Mouse (Mus musculus) limb, embryonic 12.5 days (tissue): ENCODE results near the gene Slc11a1. TPM values are rescaled to one million over a fixed set of nuclear protein-coding genes. Genes with fewer than 3 reads are reported as not detected.

ENCODE experiments used
- ATAC-seq: fragments of 200-750 bp; cut with Nextera tagmentation; 2 replicates; pipeline ENCODE4 v1.8.0; 2017; ENCODE audit warnings: low read depth, moderate TSS enrichment; ENCODE audit not compliant: insufficient number of reproducible peaks, insufficient read depth, low FRiP score, low TSS enrichment
- H3K27ac ChIP-seq: fragments of 300-500 bp; sonication (generic); 2 replicates; pipeline ENCODE4 v1.5.1; 2016; ENCODE audit warnings: mild to moderate bottlenecking, moderate library complexity
- H3K27me3 ChIP-seq: fragments of 300-500 bp; sonication (generic); 2 replicates; pipeline ENCODE4 v1.6.1; 2016; ENCODE audit warnings: mild to moderate bottlenecking, moderate library complexity
- H3K36me3 ChIP-seq: fragments of 300-500 bp; sonication (generic); 2 replicates; pipeline ENCODE4 v1.6.1; 2016; ENCODE audit warnings: mild to moderate bottlenecking, moderate library complexity
- H3K4me1 ChIP-seq: fragments of 300-500 bp; sonication (generic); replicated peaks from 2 replicates; pipeline ENCODE4 v1.6.1; 2016
- H3K4me2 ChIP-seq: fragments of 300-500 bp; sonication (generic); 2 replicates; pipeline ENCODE4 v1.6.1; 2016; ENCODE audit warnings: mild to moderate bottlenecking, moderate library complexity
- H3K4me3 ChIP-seq: fragments of 300-500 bp; sonication (generic); replicated peaks from 2 replicates; pipeline ENCODE4 v1.5.1; 2016; ENCODE audit warnings: mild to moderate bottlenecking
- H3K9ac ChIP-seq: fragments of 300-500 bp; sonication (generic); replicated peaks from 2 replicates; pipeline ENCODE4 v1.6.1; 2016; ENCODE audit warnings: mild to moderate bottlenecking, moderate library complexity
- H3K9me3 ChIP-seq: fragments of 300-500 bp; sonication (generic); 2 replicates; pipeline ENCODE4 v1.6.1; 2016; ENCODE audit warnings: mild to moderate bottlenecking, moderate library complexity
- WGBS: fragments of 180-500 bp; shearing (Covaris S2); methylation state at CpG from one replicate; pipeline ENCODE4 v1.1.7; 2016; 5-methylcytosine and 5-hydroxymethylcytosine counted together
- polyA plus RNA-seq: library from polyadenylated mRNA; unstranded; fragments of >200 nt; fragmentation: Nextera tagmentation; extraction: Ambion mirVana; gene quantifications from 2 replicates; pipeline ENCODE4 v1.2.1, GENCODE M21; 2016

The Slc11a1 gene
- polyA plus RNA-seq, 1 experiment from 2014 or later, result 0.85 TPM

GRCm38 (mm10) chr1:74389831-74390286 lies 14.9 kb downstream of the Slc11a1 start:
- Histone ChIP-seq H3K4me3 (peak overlapping the region; percentile 94), H3K9ac (peak overlapping the region; percentile 48), H3K4me2 (peak overlapping the region; percentile 99), H3K36me3 (peaks cover 19% of the 10 kb centered on the region), H3K27me3 (no peaks in the 10 kb centered on the region), H3K9me3 (no peaks in the 10 kb centered on the region), H3K4me1 (peaks cover 42% of the 10 kb centered on the region), H3K27ac (peak overlapping the region; percentile 98)
- WGBS, result 5% methylated on average over 29 of the region's 29 CpGs
- no peak for ATAC-seq

GRCm38 (mm10) chr1:74390287-74390906 lies 15.4 kb downstream of the Slc11a1 start:
- peak overlapping the region; percentile 99 for H3K4me2 ChIP-seq
- peak overlapping the region; percentile 94 for H3K4me3 ChIP-seq
- peaks cover 42% of the 10 kb centered on the region for H3K4me1 ChIP-seq
- peaks cover 24% of the 10 kb centered on the region for H3K36me3 ChIP-seq
- peak overlapping the region; percentile 48 for H3K9ac ChIP-seq
- WGBS, result 7% methylated on average over 21 of the region's 21 CpGs
- H3K27ac ChIP-seq, result peak overlapping the region; percentile 98
- H3K27me3 ChIP-seq, result no peaks in the 10 kb centered on the region
- ATAC-seq, result no peak
- H3K9me3 ChIP-seq, result no peaks in the 10 kb centered on the region

DNA sequence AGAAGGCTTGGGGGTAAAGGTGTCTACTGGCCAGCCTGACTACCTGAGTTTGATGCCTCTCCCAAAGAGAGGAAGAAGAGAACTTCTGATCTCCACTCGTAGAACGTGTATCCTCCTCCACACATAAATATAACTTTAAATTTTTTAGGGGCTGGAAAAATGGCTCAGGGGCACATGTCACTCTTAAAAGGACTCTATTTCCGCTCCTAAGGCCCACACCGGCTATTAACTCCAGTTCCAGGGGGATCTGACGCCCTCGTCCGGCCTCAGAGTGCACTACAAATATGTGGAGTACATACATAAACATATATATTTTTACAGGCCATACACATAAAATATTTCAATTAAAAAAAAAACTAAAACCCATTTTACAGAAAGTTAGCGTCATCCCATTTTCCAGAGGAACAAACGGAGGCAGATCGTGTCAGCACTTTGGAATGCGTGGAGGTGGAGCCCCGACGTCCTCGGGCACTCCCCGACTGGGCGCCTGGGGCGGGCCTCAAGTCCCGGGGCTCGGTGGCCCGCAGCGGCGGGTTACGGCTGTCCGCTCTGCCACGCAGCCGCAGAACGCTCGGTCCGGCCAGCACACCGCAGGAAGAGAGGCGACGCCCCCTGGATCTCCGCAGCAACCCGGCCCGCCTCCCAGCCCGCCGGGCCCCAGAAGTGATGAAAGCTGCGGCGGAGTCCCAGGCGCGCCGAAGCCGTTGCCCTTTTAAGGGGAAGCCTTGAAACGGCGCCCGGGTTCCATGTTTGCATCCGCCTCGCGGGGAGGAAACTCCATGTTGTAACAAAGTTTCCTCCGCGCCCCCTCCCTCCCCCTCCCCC lies 16.1 kb downstream of the Slc11a1 start, which contains the start of gene Ctdsp1:
Gene Ctdsp1 (plus strand): TSS at position 586 of the 825 bp plus-strand sequence.
- Histone ChIP-seq H3K9ac (peak within 1 kb of the TSS; percentile 97), H3K27ac (peak within 1 kb of the TSS; percentile 98), H3K4me1 (peaks cover 42% of the 10 kb centered on the region), H3K36me3 (peaks cover 29% of the 10 kb centered on the region), H3K27me3 (no peaks in the 10 kb centered on the region), H3K9me3 (no peaks in the 10 kb centered on the region), H3K4me2 (peak within 1 kb of the TSS; percentile 99), H3K4me3 (peak within 1 kb of the TSS; percentile 94)
- ATAC-seq, result peak; percentile 50
- WGBS, result 2% methylated on average over 50 of the region's 51 CpGs

GRCm38 (mm10) chr1:74391844-74392441 lies 16.9 kb downstream of the Slc11a1 start:
- no peaks in the 10 kb centered on the region for H3K27me3 ChIP-seq
- peak overlapping the region; percentile 98 for H3K27ac ChIP-seq
- WGBS, result under 1% methylated on average over 53 of the region's 63 CpGs
- H3K36me3 ChIP-seq, result peaks cover 29% of the 10 kb centered on the region
- ATAC-seq, result no peak
- peak overlapping the region; percentile 97 for H3K9ac ChIP-seq
- peaks cover 47% of the 10 kb centered on the region for H3K4me1 ChIP-seq
- peak overlapping the region; percentile 99 for H3K4me2 ChIP-seq
- H3K4me3 ChIP-seq, result peak overlapping the region; percentile 94
- no peaks in the 10 kb centered on the region for H3K9me3 ChIP-seq

DNA sequence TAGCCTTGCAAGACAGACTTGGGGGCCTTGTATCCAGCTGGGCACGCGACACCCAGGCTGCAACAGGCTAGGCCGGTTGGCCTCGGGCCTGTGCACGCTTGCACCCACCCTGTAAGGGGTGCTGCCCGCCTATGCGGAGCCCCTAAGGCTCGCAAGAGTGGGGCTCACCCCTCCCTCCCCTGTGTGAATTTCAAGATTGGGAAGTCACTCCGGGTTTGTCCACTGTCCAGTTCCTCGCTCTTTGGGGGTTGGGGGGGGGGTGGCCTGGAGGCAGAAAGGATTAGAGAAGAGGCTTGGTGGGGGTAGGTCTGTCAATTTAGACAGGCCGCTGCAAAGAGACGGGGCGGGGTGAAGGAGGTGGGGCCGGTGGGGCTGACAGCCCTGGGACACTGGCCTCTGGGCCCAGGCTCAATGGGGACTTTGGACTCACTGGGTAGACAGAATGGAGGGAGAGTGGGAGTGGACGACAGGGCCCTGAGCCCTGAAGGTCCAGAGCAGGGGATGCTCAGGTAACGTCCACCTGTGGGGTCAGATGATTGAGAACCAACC lies 17.5 kb downstream of the Slc11a1 start:
- Histone ChIP-seq H3K9ac (peak overlapping the region; percentile 97), H3K9me3 (no peaks in the 10 kb centered on the region), H3K4me2 (peak overlapping the region; percentile 99), H3K4me3 (peak overlapping the region; percentile 94), H3K27ac (peak overlapping the region; percentile 98), H3K27me3 (no peaks in the 10 kb centered on the region), H3K36me3 (peaks cover 29% of the 10 kb centered on the region), H3K4me1 (peaks cover 44% of the 10 kb centered on the region)
- 2% methylated on average over 16 of the region's 16 CpGs for WGBS
- no peak; the same call in 1 of the 2 replicates for ATAC-seq

- peak overlapping the region; percentile 94 for H3K4me3 ChIP-seq
- no peaks in the 10 kb centered on the region for H3K27me3 ChIP-seq
- no peak for ATAC-seq
- peak overlapping the region; percentile 98 for H3K27ac ChIP-seq
- H3K4me1 ChIP-seq, result peaks cover 44% of the 10 kb centered on the region
- peak overlapping the region; percentile 97 for H3K9ac ChIP-seq
- H3K36me3 ChIP-seq, result peaks cover 29% of the 10 kb centered on the region
- H3K9me3 ChIP-seq, result no peaks in the 10 kb centered on the region
- 55% methylated on average over 7 of the region's 7 CpGs for WGBS
- H3K4me2 ChIP-seq, result peak overlapping the region; percentile 99
Measured at GRCm38 (mm10) chr1:74393010-74393409, 18.0 kb downstream of the Slc11a1 start.

DNA sequence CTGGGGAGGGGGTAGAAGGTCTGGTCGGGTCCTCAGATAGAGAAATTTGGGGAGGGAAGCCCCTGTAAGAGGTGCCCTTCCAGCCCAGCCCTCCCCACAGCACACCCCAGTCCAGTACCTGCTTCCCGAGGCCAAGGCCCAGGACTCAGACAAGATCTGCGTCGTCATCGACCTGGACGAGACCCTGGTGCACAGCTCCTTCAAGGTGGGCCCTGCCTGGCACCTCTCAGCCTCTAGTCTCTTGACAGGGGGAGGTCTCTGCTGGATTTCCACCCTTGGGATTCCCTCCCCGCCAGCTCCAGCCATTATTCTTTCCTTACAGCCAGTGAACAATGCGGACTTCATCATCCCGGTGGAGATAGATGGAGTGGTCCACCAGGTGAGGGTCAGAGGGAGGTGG lies 18.7 kb downstream of the Slc11a1 start:
- Histone ChIP-seq H3K27ac (0 out of 2 replicates have a peak overlapping the region, but pooled peaks have one; percentile 29), H3K9ac (0 out of 2 replicates have a peak overlapping the region, but pooled peaks have one; percentile 4), H3K9me3 (no peaks in the 10 kb centered on the region), H3K4me3 (peak overlapping the region; percentile 94; the same call in 1 of the 2 replicates), H3K27me3 (no peaks in the 10 kb centered on the region), H3K4me1 (peaks cover 43% of the 10 kb centered on the region), H3K4me2 (no peak overlapping the region), H3K36me3 (peaks cover 29% of the 10 kb centered on the region)
- WGBS, result 89% methylated on average over 9 of the region's 9 CpGs
- ATAC-seq, result no peak

DNA sequence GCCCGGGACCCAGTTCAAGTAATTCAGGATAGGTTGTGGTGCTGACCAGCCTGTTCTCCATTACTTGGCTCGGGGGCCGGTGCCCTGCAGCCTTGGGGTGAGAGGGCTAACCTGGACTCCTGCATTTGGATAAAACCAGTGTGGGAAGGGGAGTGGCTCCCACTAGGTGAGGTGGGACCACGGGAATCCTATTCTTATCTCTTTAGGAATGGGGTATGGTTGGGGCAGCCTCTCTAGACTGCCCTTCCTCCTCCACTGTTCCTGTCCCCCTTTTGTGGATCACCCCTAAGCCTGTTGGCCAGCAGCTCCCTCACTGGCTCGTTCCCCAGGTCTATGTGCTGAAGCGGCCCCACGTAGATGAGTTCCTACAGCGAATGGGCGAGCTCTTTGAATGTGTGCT lies 19.3 kb downstream of the Slc11a1 start:
- Histone ChIP-seq H3K4me3 (no peak overlapping the region), H3K27me3 (no peaks in the 10 kb centered on the region), H3K9me3 (no peaks in the 10 kb centered on the region), H3K4me2 (no peak overlapping the region), H3K4me1 (peaks cover 41% of the 10 kb centered on the region), H3K36me3 (peaks cover 29% of the 10 kb centered on the region), H3K27ac (0 out of 2 replicates have a peak overlapping the region, but pooled peaks have one; percentile 29), H3K9ac (no peak overlapping the region)
- 88% methylated on average over 9 of the region's 9 CpGs for WGBS
- ATAC-seq, result no peak

GRCm38 (mm10) chr1:74394858-74395257 lies 19.9 kb downstream of the Slc11a1 start:
- H3K27ac ChIP-seq, result no peak overlapping the region
- H3K4me1 ChIP-seq, result peaks cover 35% of the 10 kb centered on the region
- H3K4me2 ChIP-seq, result no peak overlapping the region
- no peak overlapping the region for H3K4me3 ChIP-seq
- no peaks in the 10 kb centered on the region for H3K27me3 ChIP-seq
- no peak for ATAC-seq
- no peaks in the 10 kb centered on the region for H3K9me3 ChIP-seq
- peaks cover 29% of the 10 kb centered on the region for H3K36me3 ChIP-seq
- 89% methylated on average over 15 of the region's 15 CpGs for WGBS
- H3K9ac ChIP-seq, result no peak overlapping the region

GRCm38 (mm10) chr1:74395290-74395689 lies 20.3 kb downstream of the Slc11a1 start:
- ATAC-seq, result no peak
- Histone ChIP-seq H3K27me3 (no peaks in the 10 kb centered on the region), H3K9ac (no peak overlapping the region), H3K4me1 (peaks cover 31% of the 10 kb centered on the region), H3K4me3 (no peak overlapping the region), H3K27ac (no peak overlapping the region), H3K9me3 (no peaks in the 10 kb centered on the region), H3K36me3 (peaks cover 29% of the 10 kb centered on the region), H3K4me2 (no peak overlapping the region)
- WGBS, result 87% methylated on average over 13 of the region's 13 CpGs
